Mouse (Mus musculus): ENCODE data around the gene Ttyh1. TPM values are rescaled to one million over a fixed set of nuclear protein-coding genes. Genes with fewer than 3 reads are reported as not detected.

The Ttyh1 gene
- polyA plus RNA-seq, 2 experiments: 0.11 to 0.24 TPM

DNA sequence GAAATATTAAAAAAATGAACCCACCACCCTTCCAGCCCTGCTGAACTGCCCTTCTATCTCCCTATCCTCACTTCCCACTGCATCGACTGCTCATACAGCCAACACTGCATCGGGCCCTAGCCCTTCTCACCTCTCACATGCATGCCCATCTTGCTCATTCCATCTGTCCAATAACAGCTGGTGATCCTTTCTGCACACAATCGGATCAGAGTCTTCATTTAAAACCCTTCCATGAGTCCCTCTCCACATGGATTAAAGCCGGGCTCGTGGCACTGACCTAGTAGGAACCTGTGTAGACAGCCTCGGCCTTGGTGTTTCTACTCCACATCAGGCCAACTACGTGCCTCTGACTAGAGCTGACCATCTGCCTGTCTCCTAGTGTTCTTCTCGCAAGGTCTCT is 12.8 kb downstream of the Ttyh1 start:
- Histone ChIP-seq H3K27ac (no peak overlapping the region), H3K27me3 (ENCODE audit: control insufficient read depth, insufficient read depth, low read length) (no peaks in the 10 kb centered on the region), H3K36me3 (replicated peaks; ENCODE audit: control insufficient read depth, insufficient read depth, low read depth) (no peaks in the 10 kb centered on the region), H3K4me3 (ENCODE audit: insufficient read depth in 1 of 2, low read depth in 2 of 2, low read length in 2 of 2) (no peak overlapping the region), H3K4me2 (ENCODE audit: low read depth) (no peak overlapping the region), H3K4me1 (replicated peaks; ENCODE audit: control insufficient read depth in 2 of 2, insufficient read depth in 2 of 2, low read length in 1 of 2) (no peaks in the 10 kb centered on the region; a peak in 2 of 4 replicates), H3K9ac (replicated peaks) (no peak overlapping the region), H3K9me3 (ENCODE audit: control insufficient read depth, low read length) (no peaks in the 10 kb centered on the region)
- no peak for TF ChIP-seq EP300 (IDR thresholded peaks at IDR 0.05; ENCODE audit: low read depth)
- WGBS (ENCODE audit: insufficient replicate concordance): 74% methylated on average over 8 of the region's 8 CpGs
- ATAC-seq (ENCODE audit: insufficient read depth) (no peak), DNase-seq (ENCODE audit: low read depth in 3 of 3, low spot score in 3 of 3) (no peak)

DNA sequence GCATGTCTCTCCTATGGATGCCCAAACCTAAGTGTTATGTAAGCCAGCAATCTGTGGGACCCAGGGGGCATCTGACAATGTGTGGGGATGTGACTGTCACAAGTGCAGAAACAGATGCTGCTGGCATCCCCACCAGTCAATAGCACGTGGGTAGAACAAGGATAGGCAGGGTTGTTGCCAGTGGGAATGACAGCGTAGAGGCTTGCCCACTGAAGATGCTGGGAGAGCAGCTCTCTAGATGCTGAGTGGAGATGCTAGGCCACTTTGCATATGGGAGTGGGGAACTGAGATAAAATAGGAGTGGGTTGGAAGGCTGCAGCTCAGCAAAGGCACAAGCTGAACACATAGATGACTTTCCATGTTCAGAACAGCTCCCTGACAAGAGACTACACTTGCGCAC is 13.4 kb downstream of the Ttyh1 start:
- Histone ChIP-seq H3K9ac (replicated peaks) (no peak overlapping the region), H3K9me3 (ENCODE audit: control insufficient read depth, low read length) (no peaks in the 10 kb centered on the region), H3K4me3 (ENCODE audit: insufficient read depth in 1 of 2, low read depth in 2 of 2, low read length in 2 of 2) (no peak overlapping the region), H3K27me3 (ENCODE audit: control insufficient read depth, insufficient read depth, low read length) (no peaks in the 10 kb centered on the region), H3K36me3 (replicated peaks; ENCODE audit: control insufficient read depth, insufficient read depth, low read depth) (no peaks in the 10 kb centered on the region), H3K27ac (no peak overlapping the region), H3K4me1 (replicated peaks; ENCODE audit: control insufficient read depth in 2 of 2, insufficient read depth in 2 of 2, low read length in 1 of 2) (peaks cover 0 to under 1% of the 10 kb centered on the region in 2 experiments; a peak in 3 of 4 replicates), H3K4me2 (ENCODE audit: low read depth) (no peak overlapping the region)
- WGBS (ENCODE audit: insufficient replicate concordance): 82% methylated on average over 3 of the region's 3 CpGs
- TF ChIP-seq EP300 (IDR thresholded peaks at IDR 0.05; ENCODE audit: low read depth) (no peak), CTCF (IDR thresholded peaks at IDR 0.05; ENCODE audit: low read depth) (no peak)
- DNase-seq (ENCODE audit: low read depth in 3 of 3, low spot score in 3 of 3) (no peak), ATAC-seq (ENCODE audit: insufficient read depth) (no peak)

GRCm38 (mm10) chr7:4132998-4133397 is 13.8 kb downstream of the Ttyh1 start:
- WGBS (ENCODE audit: insufficient replicate concordance): 65% methylated on average over 7 of the region's 7 CpGs
- Histone ChIP-seq H3K27me3 (ENCODE audit: control insufficient read depth, insufficient read depth, low read length) (no peaks in the 10 kb centered on the region), H3K4me2 (ENCODE audit: low read depth) (no peak overlapping the region), H3K9me3 (ENCODE audit: control insufficient read depth, low read length) (no peaks in the 10 kb centered on the region), H3K4me1 (replicated peaks; ENCODE audit: control insufficient read depth in 2 of 2, insufficient read depth in 2 of 2, low read length in 1 of 2) (peaks cover 4% of the 10 kb centered on the region in 2 experiments; a peak in 3 of 4 replicates), H3K27ac (no peak overlapping the region), H3K36me3 (replicated peaks; ENCODE audit: control insufficient read depth, insufficient read depth, low read depth) (no peaks in the 10 kb centered on the region; the same call in 1 of the 2 replicates), H3K4me3 (ENCODE audit: insufficient read depth in 1 of 2, low read depth in 2 of 2, low read length in 2 of 2) (no peak overlapping the region), H3K9ac (replicated peaks) (no peak overlapping the region)
- ATAC-seq (ENCODE audit: insufficient read depth) (no peak), DNase-seq (ENCODE audit: low read depth in 3 of 3, low spot score in 3 of 3) (no peak)
- TF ChIP-seq CTCF (IDR thresholded peaks at IDR 0.05; ENCODE audit: low read depth) (no peak), EP300 (IDR thresholded peaks at IDR 0.05; ENCODE audit: low read depth) (no peak)

DNA sequence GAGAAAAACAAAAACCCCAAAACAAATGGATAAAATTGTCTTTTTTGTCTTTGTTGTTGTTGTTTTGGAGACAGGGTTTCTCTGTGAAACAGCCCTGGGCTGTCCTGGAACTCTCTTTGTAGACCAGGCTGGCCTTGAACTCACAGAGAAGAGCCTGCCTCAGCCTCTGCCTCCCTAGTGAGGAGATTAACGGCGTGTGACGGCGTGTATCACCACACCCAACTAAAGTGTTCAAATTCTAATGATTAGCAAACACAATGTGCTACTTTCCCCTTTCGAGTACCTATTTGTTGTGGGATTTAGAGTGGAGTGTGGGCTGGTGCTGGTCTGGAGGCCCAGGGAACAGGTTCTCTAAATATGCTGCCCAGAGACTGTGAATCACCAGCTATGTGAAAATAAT is 15.7 kb downstream of the Ttyh1 start:
- Histone ChIP-seq H3K4me1 (replicated peaks; ENCODE audit: control insufficient read depth in 2 of 2, insufficient read depth in 2 of 2, low read length in 1 of 2) (peaks cover 6 to 8% of the 10 kb centered on the region in 2 experiments; a peak in 3 of 4 replicates), H3K4me2 (ENCODE audit: low read depth) (no peak overlapping the region), H3K27ac (no peak overlapping the region), H3K9me3 (ENCODE audit: control insufficient read depth, low read length) (no peaks in the 10 kb centered on the region), H3K36me3 (replicated peaks; ENCODE audit: control insufficient read depth, insufficient read depth, low read depth) (peaks cover 18% of the 10 kb centered on the region), H3K27me3 (ENCODE audit: control insufficient read depth, insufficient read depth, low read length) (no peaks in the 10 kb centered on the region), H3K4me3 (ENCODE audit: insufficient read depth in 1 of 2, low read depth in 2 of 2, low read length in 2 of 2) (no peak overlapping the region), H3K9ac (replicated peaks) (no peak overlapping the region)
- TF ChIP-seq EP300 (IDR thresholded peaks at IDR 0.05; ENCODE audit: low read depth) (no peak), CTCF (IDR thresholded peaks at IDR 0.05; ENCODE audit: low read depth) (no peak)
- 65% methylated on average over 5 of the region's 5 CpGs for WGBS (ENCODE audit: insufficient replicate concordance)
- ATAC-seq (ENCODE audit: insufficient read depth) (no peak), DNase-seq (ENCODE audit: low read depth in 3 of 3, low spot score in 3 of 3) (no peak)

DNA sequence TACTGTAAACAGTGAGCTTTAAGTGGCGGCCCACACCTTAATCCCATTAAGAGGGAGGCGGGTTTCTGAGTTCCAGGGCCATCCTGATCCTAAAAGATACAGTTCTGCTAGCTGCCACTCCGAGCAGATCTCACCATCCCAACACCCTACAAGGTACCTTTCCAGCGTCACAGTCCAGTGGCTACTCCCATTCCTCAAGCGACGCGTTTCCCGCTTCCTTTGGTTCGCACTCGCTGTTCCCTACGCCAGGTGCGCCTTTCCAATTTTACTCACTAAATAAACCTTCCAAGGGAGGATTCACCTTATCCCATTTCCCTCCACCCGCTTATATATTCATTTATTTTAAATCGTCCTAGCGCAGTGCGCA is 17.2 kb downstream of the Ttyh1 start:
- DNase-seq (ENCODE audit: low read depth in 3 of 3, low spot score in 3 of 3): peak in 1 of 3 experiments; percentile 36
- ATAC-seq (ENCODE audit: insufficient read depth): peak; percentile 17
- H3K27ac ChIP-seq: peak overlapping the region; percentile 84
- H3K4me1 ChIP-seq (replicated peaks; ENCODE audit: control insufficient read depth in 2 of 2, insufficient read depth in 2 of 2, low read length in 1 of 2): peaks cover 6 to 8% of the 10 kb centered on the region in 2 experiments; a peak in 3 of 4 replicates
- no peaks in the 10 kb centered on the region for H3K27me3 ChIP-seq (ENCODE audit: control insufficient read depth, insufficient read depth, low read length)
- H3K9me3 ChIP-seq (ENCODE audit: control insufficient read depth, low read length): no peaks in the 10 kb centered on the region
- H3K4me3 ChIP-seq (ENCODE audit: insufficient read depth in 1 of 2, low read depth in 2 of 2, low read length in 2 of 2): peak overlapping the region; percentile 80 to 85
- H3K4me2 ChIP-seq (ENCODE audit: low read depth): peak overlapping the region; percentile 95
- TF ChIP-seq EP300 (IDR thresholded peaks at IDR 0.05; ENCODE audit: low read depth) (no peak), CTCF (IDR thresholded peaks at IDR 0.05; ENCODE audit: low read depth) (no peak)
- WGBS (ENCODE audit: insufficient replicate concordance): 2% methylated on average over 16 of the region's 16 CpGs
- H3K36me3 ChIP-seq (replicated peaks; ENCODE audit: control insufficient read depth, insufficient read depth, low read depth): peaks cover 32% of the 10 kb centered on the region
- peak overlapping the region; percentile 73 for H3K9ac ChIP-seq (replicated peaks)

Data from liver, embryonic 14.5 days (tissue).